Mouse (Mus musculus): ENCODE measurements around the gene Myo15b.
A peak's percentile ranks its signal among the peaks of the same experiment; 100 is the strongest.

Myo15b gene

GRCm38 (mm10) chr11:115863895-115864294 is 5.7 kb downstream of the Myo15b start:
- DNase-seq (ENCODE audit: low read depth, low spot score), result no peak

- DNase-seq (ENCODE audit: low read depth, low spot score), result no peak
These were observed 11.2 kb downstream of the Myo15b start for GRCm38 (mm10) chr11:115869393-115869792.

- DNase-seq (ENCODE audit: low read depth, low spot score), result no peak
These were observed 14.2 kb downstream of the Myo15b start for GRCm38 (mm10) chr11:115872437-115872836.

- no peak for DNase-seq (ENCODE audit: low read depth, low spot score)
These were observed 17.7 kb downstream of the Myo15b start for GRCm38 (mm10) chr11:115875935-115876334.

GRCm38 (mm10) chr11:115876438-115876837 is 18.2 kb downstream of the Myo15b start:
- no peak for DNase-seq (ENCODE audit: low read depth, low spot score)

- no peak for DNase-seq (ENCODE audit: low read depth, low spot score)
These were observed 19.1 kb downstream of the Myo15b start for GRCm38 (mm10) chr11:115877174-115877755.

- DNase-seq (ENCODE audit: low read depth, low spot score), result no peak
These were observed 19.9 kb downstream of the Myo15b start for GRCm38 (mm10) chr11:115878071-115878470.

- peak; percentile 70 for DNase-seq (ENCODE audit: low read depth, low spot score)
These were observed 22.8 kb downstream of the Myo15b start for GRCm38 (mm10) chr11:115881002-115881401.

- DNase-seq (ENCODE audit: low read depth, low spot score), result no peak
These were observed 25.0 kb downstream of the Myo15b start for GRCm38 (mm10) chr11:115883251-115883650.

GRCm38 (mm10) chr11:115884361-115884760 is 26.2 kb downstream of the Myo15b start:
- DNase-seq (ENCODE audit: low read depth, low spot score), result no peak

GRCm38 (mm10) chr11:115885281-115885680 is 27.1 kb downstream of the Myo15b start:
- DNase-seq (ENCODE audit: low read depth, low spot score), result no peak

- DNase-seq (ENCODE audit: low read depth, low spot score), result no peak
These were observed 28.2 kb downstream of the Myo15b start for GRCm38 (mm10) chr11:115886446-115886845.

- no peak for DNase-seq (ENCODE audit: low read depth, low spot score)
These were observed 29.8 kb downstream of the Myo15b start for GRCm38 (mm10) chr11:115888020-115888419.

GRCm38 (mm10) chr11:115889159-115889558 is 31.0 kb downstream of the Myo15b start:
- DNase-seq (ENCODE audit: low read depth, low spot score), result no peak

GRCm38 (mm10) chr11:115892213-115892612 is 34.0 kb downstream of the Myo15b start:
- DNase-seq (ENCODE audit: low read depth, low spot score), result no peak

- no peak for DNase-seq (ENCODE audit: low read depth, low spot score)
These were observed 34.9 kb downstream of the Myo15b start for GRCm38 (mm10) chr11:115893071-115893470.

GRCm38 (mm10) chr11:115894755-115895520 is 36.7 kb downstream of the Myo15b start:
- no peak for DNase-seq (ENCODE audit: low read depth, low spot score)

- peak; percentile 45 for DNase-seq (ENCODE audit: low read depth, low spot score)
These were observed 40.2 kb downstream of the Myo15b start for GRCm38 (mm10) chr11:115898446-115898845.

GRCm38 (mm10) chr11:115898886-115899285 is 40.7 kb downstream of the Myo15b start:
- DNase-seq (ENCODE audit: low read depth, low spot score), result peak; percentile 77

GRCm38 (mm10) chr11:115899486-115900266 is 41.5 kb downstream of the Myo15b start, which contains the start of gene Smim5:
Gene Smim5, plus strand, starts transcription at chr11:115899966.
- DNase-seq (ENCODE audit: low read depth, low spot score), result no peak

GRCm38 (mm10) chr11:115900561-115901337 is 42.5 kb downstream of the Myo15b start:
- no peak for DNase-seq (ENCODE audit: low read depth, low spot score)
